Mouse (Mus musculus): ENCODE results near the gene Wdr86.

DNA sequence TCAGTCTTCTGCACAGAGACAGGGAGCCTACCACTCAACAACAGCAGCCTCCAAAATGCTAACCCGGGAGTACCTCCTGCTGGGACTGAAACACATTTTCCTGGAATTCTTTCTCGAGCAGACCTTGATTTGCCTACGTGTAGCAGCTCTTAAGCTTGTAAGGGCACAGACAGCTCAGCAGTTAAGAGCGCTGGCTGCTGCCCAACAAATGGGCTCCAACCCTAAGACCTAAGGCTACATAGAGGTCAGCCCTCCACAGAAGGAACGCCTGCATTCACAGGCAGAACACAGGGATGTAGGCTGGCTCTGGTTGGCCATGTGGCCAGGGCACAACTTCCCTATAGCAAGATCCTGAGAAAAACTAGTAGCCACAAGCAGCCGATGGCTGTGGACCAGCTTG lies 4.6 kb downstream of the Wdr86 start:
- TF ChIP-seq POLR2A (IDR thresholded peaks at IDR 0.05; ENCODE audit: insufficient read depth, low read depth, low read length), result no peak
- TF ChIP-seq CTCF (IDR thresholded peaks at IDR 0.05; ENCODE audit: insufficient read depth, low read depth, low read length), result no peak

Data from olfactory bulb, adult 2 months (tissue).